Mouse (Mus musculus): ENCODE results near the gene Mitf.

Mitf gene

GRCm38 (mm10) chr6:98015819-98016218 is 209.0 kb downstream of the Mitf start:
- DNase-seq (ENCODE audit: extremely low read depth, insufficient read length, low spot score), result no peak

GRCm38 (mm10) chr6:98023876-98024275 is 217.0 kb downstream of the Mitf start:
- DNase-seq (ENCODE audit: extremely low read depth, insufficient read length, low spot score), result no peak

- no peak for DNase-seq (ENCODE audit: extremely low read depth, insufficient read length, low spot score)
Measured at GRCm38 (mm10) chr6:98038513-98038912, 231.7 kb downstream of the Mitf start.

- DNase-seq (ENCODE audit: extremely low read depth, insufficient read length, low spot score), result no peak
Measured at GRCm38 (mm10) chr6:98041795-98042194, 234.9 kb downstream of the Mitf start.

- DNase-seq (ENCODE audit: extremely low read depth, insufficient read length, low spot score), result no peak
Measured at GRCm38 (mm10) chr6:98046295-98047108, 239.7 kb downstream of the Mitf start.

- DNase-seq (ENCODE audit: extremely low read depth, insufficient read length, low spot score), result no peak
Measured at GRCm38 (mm10) chr6:98047741-98048140, 240.9 kb downstream of the Mitf start.

GRCm38 (mm10) chr6:98048671-98049438 is 242.0 kb downstream of the Mitf start:
- DNase-seq (ENCODE audit: extremely low read depth, insufficient read length, low spot score), result no peak

GRCm38 (mm10) chr6:98049551-98049950 is 242.7 kb downstream of the Mitf start:
- no peak for DNase-seq (ENCODE audit: extremely low read depth, insufficient read length, low spot score)

GRCm38 (mm10) chr6:98061878-98062277 is 255.0 kb downstream of the Mitf start:
- no peak for DNase-seq (ENCODE audit: extremely low read depth, insufficient read length, low spot score)

- DNase-seq (ENCODE audit: extremely low read depth, insufficient read length, low spot score), result no peak
Measured at GRCm38 (mm10) chr6:98064926-98065325, 258.1 kb downstream of the Mitf start.

GRCm38 (mm10) chr6:98066420-98066819 is 259.6 kb downstream of the Mitf start:
- DNase-seq (ENCODE audit: extremely low read depth, insufficient read length, low spot score), result no peak

All from 3134 (cell line).